Mouse (Mus musculus) lung, adult 2 months (tissue): ENCODE measurements around the gene Plcl2.

Experiments
- CTCF ChIP-seq: fragments of 200-500 bp; IDR thresholded peaks from 2 replicates; pipeline ENCODE4 v1.5.1; 2011; ENCODE audit warnings: mild to moderate bottlenecking, low read length, control low read depth; ENCODE audit not compliant: insufficient read depth
- POLR2A ChIP-seq: fragments of 200-500 bp; IDR thresholded peaks from 2 replicates; pipeline ENCODE4 v1.6.1; 2011; ENCODE audit warnings: low read depth, mild to moderate bottlenecking, control low read depth, low read length, borderline replicate concordance; ENCODE audit errors: extremely low read depth

- TF ChIP-seq CTCF (no peak), POLR2A (no peak)
These were observed 59.6 kb downstream of the Plcl2 start for GRCm38 (mm10) chr17:50568846-50569245.
